Comparison of ENCODE assay signal across 8 mouse cellular contexts in genomic region chr15:25762306-25762705, GRCm38 (mm10).
DNase-seq lines count a peak whose midpoint lies in the region; ATAC-seq and TF ChIP-seq lines count a peak whose summit lies in the region.

No protein-coding gene starts in this region.

- H3K27me3 ChIP-seq in kidney, embryonic 14.5 days (ENCODE audit: control insufficient read depth, insufficient read depth, low read length), result no peaks in the 10 kb centered on the region
- H3K27me3 ChIP-seq in embryonic facial prominence, embryonic 14.5 days (replicated peaks; ENCODE audit: control insufficient read depth, insufficient read depth, low read length), result no peaks in the 10 kb centered on the region
- H3K27me3 ChIP-seq in hindbrain, postnatal 0 days (ENCODE audit: insufficient read depth, low read length), result no peaks in the 10 kb centered on the region
- no peaks in the 10 kb centered on the region for H3K27me3 ChIP-seq in neural tube, embryonic 11.5 days (ENCODE audit: control insufficient read depth, insufficient read depth, low read length)

- H3K4me2 ChIP-seq in kidney, embryonic 14.5 days (replicated peaks; ENCODE audit: low read depth, low read length), result no peak overlapping the region
- H3K4me2 ChIP-seq in embryonic facial prominence, embryonic 14.5 days (ENCODE audit: low read depth, low read length), result peak overlapping the region; percentile 8; the same call in 1 of the 2 replicates
- peak overlapping the region; percentile 41 for H3K4me2 ChIP-seq in hindbrain, postnatal 0 days (ENCODE audit: low read depth, low read length)
- peak overlapping the region; percentile 5 for H3K4me2 ChIP-seq in neural tube, embryonic 11.5 days (ENCODE audit: low read depth)

- H3K27ac ChIP-seq in kidney, embryonic 14.5 days (ENCODE audit: low read depth, low read length), result no peak overlapping the region
- peak overlapping the region; percentile 40; the same call in 1 of the 2 replicates for H3K27ac ChIP-seq in embryonic facial prominence, embryonic 14.5 days (replicated peaks; ENCODE audit: low read depth, low read length)
- H3K27ac ChIP-seq in hindbrain, postnatal 0 days, result peak overlapping the region; percentile 87
- H3K27ac ChIP-seq in neural tube, embryonic 11.5 days (ENCODE audit: low read depth, low read length), result peak overlapping the region; percentile 78

- WGBS in kidney, embryonic 14.5 days, result 35% methylated on average over 8 of the region's 8 CpGs
- 18% methylated on average over 8 of the region's 8 CpGs for WGBS in embryonic facial prominence, embryonic 14.5 days
- WGBS in hindbrain, postnatal 0 days, result 15% methylated on average over 8 of the region's 8 CpGs
- 7% methylated on average over 8 of the region's 8 CpGs for WGBS in neural tube, embryonic 11.5 days

- peaks cover 4% of the 10 kb centered on the region for H3K4me1 ChIP-seq in kidney, embryonic 14.5 days (ENCODE audit: control insufficient read depth, insufficient read depth, low read length)
- peaks cover 30% of the 10 kb centered on the region for H3K4me1 ChIP-seq in embryonic facial prominence, embryonic 14.5 days (ENCODE audit: control insufficient read depth, insufficient read depth, low read length)
- peaks cover 35% of the 10 kb centered on the region for H3K4me1 ChIP-seq in hindbrain, postnatal 0 days (ENCODE audit: insufficient read depth, low read length)
- peaks cover 73% of the 10 kb centered on the region for H3K4me1 ChIP-seq in neural tube, embryonic 11.5 days (ENCODE audit: control insufficient read depth, insufficient read depth, low read length)

- peaks cover 10% of the 10 kb centered on the region; the same call in 1 of the 2 replicates for H3K36me3 ChIP-seq in kidney, embryonic 14.5 days (ENCODE audit: control insufficient read depth, insufficient read depth, low read length)
- no peaks in the 10 kb centered on the region for H3K36me3 ChIP-seq in embryonic facial prominence, embryonic 14.5 days (ENCODE audit: control insufficient read depth, insufficient read depth, low read length)
- H3K36me3 ChIP-seq in hindbrain, postnatal 0 days (ENCODE audit: insufficient read depth, low read length), result no peaks in the 10 kb centered on the region
- no peaks in the 10 kb centered on the region for H3K36me3 ChIP-seq in neural tube, embryonic 11.5 days (ENCODE audit: control insufficient read depth, insufficient read depth, low read length)

- TF ChIP-seq CTCF in hindbrain, postnatal 0 days (IDR thresholded peaks at IDR 0.05; ENCODE audit: low read depth), result no peak

- ATAC-seq in kidney, embryonic 14.5 days (ENCODE audit: low FRiP score, low TSS enrichment), result peak; percentile 22; the same call in 1 of the 2 replicates
- peak; percentile 78 for ATAC-seq in embryonic facial prominence, embryonic 14.5 days (ENCODE audit: low read depth)
- ATAC-seq in hindbrain, postnatal 0 days, result peak; percentile 72
- ATAC-seq in neural tube, embryonic 11.5 days (ENCODE audit: insufficient read depth, low FRiP score, low TSS enrichment), result peak; percentile 56
- ATAC-seq in activated CD4-positive, CD25-positive, alpha-beta regulatory T cell, adult 4 months, result no peak

- no peaks in the 10 kb centered on the region for H3K9me3 ChIP-seq in kidney, embryonic 14.5 days (ENCODE audit: control insufficient read depth, low read length)
- no peaks in the 10 kb centered on the region for H3K9me3 ChIP-seq in embryonic facial prominence, embryonic 14.5 days (ENCODE audit: control insufficient read depth, low read length)
- no peaks in the 10 kb centered on the region for H3K9me3 ChIP-seq in hindbrain, postnatal 0 days (ENCODE audit: low read length)
- no peaks in the 10 kb centered on the region for H3K9me3 ChIP-seq in neural tube, embryonic 11.5 days (ENCODE audit: control insufficient read depth, low read length)

- H3K4me3 ChIP-seq in kidney, embryonic 14.5 days (ENCODE audit: low read length), result no peak overlapping the region
- H3K4me3 ChIP-seq in embryonic facial prominence, embryonic 14.5 days (ENCODE audit: low read depth, low read length), result no peak overlapping the region
- no peak overlapping the region for H3K4me3 ChIP-seq in hindbrain, postnatal 0 days (ENCODE audit: low read length)
- H3K4me3 ChIP-seq in neural tube, embryonic 11.5 days (ENCODE audit: low read depth, low read length), result no peak overlapping the region

- no peak for DNase-seq in kidney, adult 18-20 months
- peak; percentile 91 for DNase-seq in embryonic facial prominence, embryonic 14.5 days (ENCODE audit: low spot score)
- DNase-seq in hindbrain, postnatal 0 days (ENCODE audit: low spot score), result peak; percentile 84
- peak; percentile 66 for DNase-seq in neural tube, embryonic 11.5 days (ENCODE audit: low spot score)
- no peak for DNase-seq in thymus, postnatal 36 days
- DNase-seq in spleen, postnatal 4 days (ENCODE audit: low spot score in 2 of 2), result no peak

- H3K9ac ChIP-seq in kidney, embryonic 14.5 days (ENCODE audit: low read depth, low read length), result no peak overlapping the region
- no peak overlapping the region for H3K9ac ChIP-seq in embryonic facial prominence, embryonic 14.5 days (ENCODE audit: low read depth, low read length)
- H3K9ac ChIP-seq in hindbrain, postnatal 0 days (replicated peaks; ENCODE audit: low read length), result no peak overlapping the region; the same call in 1 of the 2 replicates
- no peak overlapping the region for H3K9ac ChIP-seq in neural tube, embryonic 11.5 days (ENCODE audit: low read length)

Comparison
In these comparisons a context has a peak if more than half of its experiments do, and no peak if none do; other contexts are left out.
1. DNase-seq: peak in embryonic facial prominence, embryonic 14.5 days (single experiment), hindbrain, postnatal 0 days (single experiment) and neural tube, embryonic 11.5 days (single experiment); none in kidney, adult 18-20 months (single experiment), thymus, postnatal 36 days (0 of 2) and spleen, postnatal 4 days (0 of 2).